Mouse (Mus musculus) cerebellum, postnatal 25 days (tissue): ENCODE measurements around the gene 1700025C18Rik.
A peak's percentile ranks its signal among the peaks of the same experiment; 100 is the strongest.

Source experiments
- DNase-seq, 2 experiments: peaks; one replicate each; pipeline ENCODE4 v3.0.0; 2021; ENCODE audit warnings: mixed read lengths in 2 of 2

Gene 1700025C18Rik

DNA sequence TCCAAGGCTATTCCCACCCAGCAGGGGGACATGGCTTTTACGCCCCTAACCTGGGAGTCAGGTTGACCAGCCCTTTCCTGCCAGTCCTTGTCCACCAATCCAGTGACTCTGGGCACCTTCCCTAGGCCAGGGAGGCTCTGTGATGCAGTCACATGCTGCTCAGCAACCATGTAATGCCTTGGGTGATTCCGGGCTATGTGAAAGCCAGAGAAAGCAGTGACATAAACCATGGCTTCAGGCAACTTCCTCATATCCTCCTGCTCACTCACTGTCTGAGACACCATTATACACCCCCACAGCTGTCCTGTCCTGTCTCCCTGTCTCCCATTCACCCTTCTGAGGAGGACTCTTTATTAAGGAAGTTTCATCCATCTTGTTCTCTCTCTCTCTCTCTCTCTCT is at the start of gene 1700025C18Rik:
1700025C18Rik (minus strand) TSS at position 101 of the 400 bp plus-strand sequence.
- no peak for DNase-seq

DNA sequence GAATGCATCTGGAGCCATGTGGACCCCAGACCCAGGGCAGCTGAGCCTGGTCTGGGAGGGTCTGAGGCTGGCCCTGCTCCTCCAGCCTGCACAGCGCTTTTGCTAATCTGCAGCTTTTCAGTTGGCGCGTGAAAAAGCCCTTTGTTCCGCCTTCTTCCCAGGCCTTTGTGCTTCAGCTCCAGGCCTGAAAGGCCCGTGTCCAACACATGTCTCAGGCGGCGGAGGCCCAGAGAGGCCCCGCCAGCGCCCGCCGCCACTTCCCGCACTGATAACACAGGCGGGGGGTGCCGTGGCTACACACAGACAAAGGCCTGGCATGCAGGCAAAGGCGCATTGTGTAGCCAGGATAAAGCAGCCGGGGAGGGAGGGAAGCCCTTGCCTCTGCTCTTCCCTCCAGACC is 45.5 kb upstream of the 1700025C18Rik start:
- DNase-seq, result no peak

DNA sequence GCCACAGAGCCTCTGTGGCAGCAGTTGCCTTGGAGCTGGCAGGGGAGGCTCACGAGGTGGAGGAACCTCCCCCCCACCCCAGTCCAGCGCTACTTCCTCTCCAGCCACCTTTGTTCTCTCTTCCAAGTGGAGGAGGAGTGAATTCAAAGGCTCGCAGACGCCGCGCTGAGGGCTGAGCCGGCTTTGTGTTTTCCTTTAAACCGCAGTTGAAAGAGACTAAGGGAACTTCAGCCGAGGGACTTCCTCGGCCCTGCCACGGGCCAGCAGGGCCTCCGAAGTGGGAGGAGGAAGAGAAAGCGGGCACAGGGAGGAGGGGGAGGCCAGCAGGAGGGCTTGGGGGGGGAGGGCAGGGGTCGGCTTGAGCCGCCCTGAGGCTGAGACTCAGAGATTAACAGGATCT is 43.0 kb upstream of the 1700025C18Rik start:
- DNase-seq, result no peak

DNA sequence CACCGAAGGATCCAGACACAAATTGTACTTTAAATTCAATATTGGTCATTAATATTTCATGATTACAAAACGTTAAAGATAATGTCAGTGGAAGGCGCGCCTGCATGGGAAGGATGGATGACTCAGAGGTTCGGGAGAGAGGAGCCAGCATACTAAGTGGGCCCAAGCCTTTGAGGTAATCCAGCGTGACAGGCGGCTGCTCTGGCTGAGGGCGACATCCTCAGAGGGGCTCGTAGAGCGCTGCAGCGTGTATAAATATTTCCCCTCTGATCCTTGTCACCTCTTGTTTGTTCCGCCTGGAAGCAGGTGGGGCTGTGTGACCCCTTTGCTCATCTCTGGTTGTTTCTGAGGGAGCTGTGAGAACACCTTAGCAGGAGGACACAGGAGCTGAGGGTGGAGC is 40.9 kb upstream of the 1700025C18Rik start:
- DNase-seq, result no peak

DNA sequence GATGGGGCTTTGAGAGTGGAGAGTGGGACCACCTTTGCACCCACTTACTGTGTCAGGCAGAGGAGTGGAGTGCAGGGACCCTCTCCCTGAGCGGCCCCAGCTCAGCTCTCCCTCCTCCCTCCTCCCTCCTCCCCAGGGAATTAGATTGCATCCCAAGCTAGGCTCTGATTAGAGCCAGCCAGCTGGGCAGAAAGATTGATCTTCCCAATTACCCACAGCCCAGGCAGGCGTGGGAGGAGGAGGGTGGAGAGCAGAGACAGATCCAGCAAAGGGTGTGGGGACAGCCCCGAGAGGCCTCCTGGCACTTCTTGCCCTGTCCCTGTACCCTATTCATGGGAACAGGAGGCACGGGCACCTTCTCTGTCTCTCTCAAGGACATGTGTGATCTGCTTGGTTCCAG is 38.6 kb upstream of the 1700025C18Rik start:
- no peak for DNase-seq

DNA sequence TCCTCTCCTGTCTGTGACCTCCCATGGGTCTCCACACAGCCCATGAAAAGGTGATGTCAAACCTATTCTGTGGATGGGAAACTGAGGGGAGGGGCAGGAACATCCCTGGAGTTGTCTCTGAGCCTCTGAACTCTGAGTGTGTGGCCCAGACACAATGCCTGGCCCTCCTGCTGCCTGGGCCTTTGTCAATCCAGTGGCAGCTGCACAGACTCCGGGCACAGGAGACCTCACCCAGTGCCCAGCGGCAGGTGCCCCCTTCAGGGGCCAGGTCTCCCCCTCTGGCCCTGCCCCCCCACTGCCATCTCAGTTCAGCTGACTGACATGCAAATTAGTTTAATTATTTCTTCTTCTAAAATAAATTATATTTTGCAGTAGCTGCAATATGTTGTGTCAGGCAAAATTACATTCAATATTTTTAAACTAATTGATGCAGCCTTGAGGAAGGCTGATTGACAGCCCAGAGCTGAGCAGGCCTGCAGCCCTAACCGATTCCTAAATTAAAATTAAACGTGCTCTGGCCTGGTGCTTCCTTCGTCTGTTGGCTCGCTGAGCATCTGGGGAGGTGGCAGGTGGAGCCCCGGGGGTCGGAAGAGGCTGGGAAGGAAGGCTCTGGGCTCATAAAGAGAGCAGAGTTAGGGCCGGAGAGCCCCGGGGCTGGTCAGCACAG is 36.5 kb upstream of the 1700025C18Rik start:
- DNase-seq, result no peak

DNA sequence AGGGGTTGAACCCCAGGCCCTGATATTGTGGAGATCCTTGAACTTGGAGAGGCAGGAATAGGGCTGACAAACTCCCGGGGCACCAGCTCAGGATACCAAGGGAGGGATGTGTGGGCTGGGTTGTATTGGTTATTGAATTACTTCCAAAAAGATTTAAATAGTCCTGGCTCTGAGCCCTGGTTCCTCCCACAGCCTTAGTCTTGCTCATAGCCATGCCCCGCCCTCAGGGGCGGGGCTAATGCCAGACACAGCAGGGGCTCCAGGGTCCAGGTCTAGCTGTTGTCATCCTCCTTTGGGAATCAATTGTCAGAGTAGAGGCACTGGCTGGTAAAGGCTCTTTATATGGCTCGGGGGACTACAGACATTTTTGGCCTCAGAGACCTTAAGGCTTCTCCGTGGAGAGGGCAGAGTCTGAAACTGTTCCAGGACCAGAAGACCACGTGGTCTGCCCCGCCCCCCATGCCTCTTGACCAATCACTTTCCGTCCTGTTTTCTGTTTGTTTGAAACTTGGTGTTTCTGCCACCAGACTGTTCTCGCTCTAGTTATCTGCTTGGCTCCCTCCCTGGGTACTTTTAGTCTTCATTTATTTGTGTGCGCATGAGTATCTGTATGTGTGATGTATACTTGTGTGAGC is 30.8 kb upstream of the 1700025C18Rik start:
- DNase-seq, result peak in 1 of 2 experiments; percentile 36

DNA sequence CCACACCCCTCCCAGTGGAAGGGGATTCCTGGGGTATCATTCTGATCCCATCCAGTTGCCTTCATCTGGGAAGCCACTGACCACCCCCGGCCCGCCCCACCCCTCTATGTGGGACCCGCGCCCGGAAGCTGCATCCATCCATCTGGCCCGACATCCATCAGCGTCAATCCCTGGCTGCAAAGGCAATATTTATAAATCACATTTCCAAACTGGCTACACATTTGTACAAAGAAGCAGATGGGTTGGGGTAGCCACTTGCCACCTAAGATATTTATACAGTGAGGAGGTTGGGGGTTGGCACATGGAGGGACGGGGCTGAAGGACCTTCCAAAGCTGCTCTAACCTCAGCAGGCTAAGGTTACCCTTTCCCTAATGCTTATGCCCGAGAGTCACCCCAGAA is 30.2 kb upstream of the 1700025C18Rik start:
- DNase-seq, result no peak

DNA sequence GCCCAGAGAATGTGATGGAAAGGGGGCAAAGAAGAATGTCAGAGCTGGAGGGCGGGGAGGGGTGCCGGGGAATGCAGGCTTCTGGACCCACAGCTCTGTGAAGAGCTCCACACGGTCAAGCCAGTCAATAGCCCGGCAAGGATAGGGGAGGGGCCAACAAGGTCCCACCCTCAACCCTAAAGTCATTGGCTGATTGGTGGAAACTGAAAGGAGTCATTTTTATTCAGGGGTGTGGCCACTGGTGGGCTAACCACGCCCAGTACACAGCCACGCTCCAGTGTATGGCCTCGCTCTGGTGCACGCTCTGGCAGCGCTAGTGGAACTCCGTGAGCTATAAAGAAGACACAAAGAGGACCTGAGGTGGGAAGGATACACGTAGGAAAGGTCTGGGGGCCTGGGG is 23.2 kb upstream of the 1700025C18Rik start:
- no peak for DNase-seq

DNA sequence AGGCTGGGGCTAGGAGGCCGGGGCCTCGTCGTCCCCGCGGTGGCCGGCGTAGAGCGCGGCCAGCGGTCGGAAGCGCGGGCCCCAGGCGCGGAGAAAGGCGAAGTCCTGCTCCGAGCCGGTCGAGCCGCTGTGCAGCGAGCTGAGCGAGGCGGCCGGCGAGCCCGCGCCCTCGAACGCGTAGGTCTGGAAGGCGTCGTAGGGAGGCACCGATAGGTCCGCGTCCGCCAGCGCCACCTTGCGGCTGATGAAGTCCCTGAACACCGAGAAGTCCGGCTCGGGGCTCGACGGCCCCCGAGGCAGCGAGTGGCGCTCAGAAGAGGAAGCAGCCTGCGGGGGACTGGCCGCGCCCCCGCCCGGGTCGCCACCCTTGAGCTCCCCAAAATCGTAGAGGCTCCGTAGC is 21.6 kb upstream of the 1700025C18Rik start:
- peak; percentile 83 to 92 for DNase-seq

DNA sequence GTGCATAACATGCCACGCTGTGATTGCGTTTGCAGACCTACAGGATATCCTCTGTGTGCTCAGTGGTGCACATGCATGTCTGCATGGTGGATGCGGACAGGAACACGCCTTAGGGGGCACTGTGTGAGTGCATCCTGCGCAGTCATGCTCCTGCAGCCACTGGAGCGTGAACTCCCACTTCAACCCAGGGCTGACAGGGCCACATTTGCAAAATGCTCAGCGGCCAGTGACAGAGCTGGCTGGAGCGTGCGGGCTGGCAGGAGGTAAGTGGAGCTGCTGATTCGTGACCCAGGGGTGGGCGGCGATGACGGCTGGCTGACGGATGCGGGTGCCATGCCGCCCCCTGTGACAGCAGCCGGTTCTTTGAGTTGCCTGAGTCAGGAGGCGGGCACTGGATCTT is 16.0 kb upstream of the 1700025C18Rik start:
- DNase-seq, result peak; percentile 25 to 43

DNA sequence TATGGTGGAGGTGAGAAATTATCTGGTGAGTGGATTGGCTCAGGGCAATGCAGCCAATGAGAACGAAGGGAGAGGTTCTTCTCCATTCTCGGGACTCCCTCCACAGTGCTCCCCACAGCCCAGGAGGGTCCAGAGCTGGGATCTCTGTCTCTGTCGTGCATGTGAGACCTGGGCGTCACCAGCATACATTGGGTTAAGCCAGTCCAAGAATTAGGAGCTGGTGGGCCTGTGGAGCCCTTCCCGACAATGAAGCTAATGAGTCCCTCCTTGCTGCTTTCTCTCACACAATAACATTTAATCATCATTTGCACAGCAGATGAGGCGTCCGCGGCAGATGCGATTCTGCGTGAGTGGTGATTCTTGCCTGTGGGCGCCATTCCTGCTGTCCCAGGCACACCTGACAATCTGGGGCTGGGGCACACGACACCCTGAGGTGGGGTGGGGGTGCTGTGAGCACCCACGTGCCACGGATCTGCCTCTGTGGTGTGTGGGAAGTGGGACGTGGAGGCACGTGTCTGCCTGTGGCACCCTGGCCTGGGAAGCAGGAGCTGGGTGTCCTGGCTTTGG is 15.0 kb upstream of the 1700025C18Rik start:
- no peak for DNase-seq

DNA sequence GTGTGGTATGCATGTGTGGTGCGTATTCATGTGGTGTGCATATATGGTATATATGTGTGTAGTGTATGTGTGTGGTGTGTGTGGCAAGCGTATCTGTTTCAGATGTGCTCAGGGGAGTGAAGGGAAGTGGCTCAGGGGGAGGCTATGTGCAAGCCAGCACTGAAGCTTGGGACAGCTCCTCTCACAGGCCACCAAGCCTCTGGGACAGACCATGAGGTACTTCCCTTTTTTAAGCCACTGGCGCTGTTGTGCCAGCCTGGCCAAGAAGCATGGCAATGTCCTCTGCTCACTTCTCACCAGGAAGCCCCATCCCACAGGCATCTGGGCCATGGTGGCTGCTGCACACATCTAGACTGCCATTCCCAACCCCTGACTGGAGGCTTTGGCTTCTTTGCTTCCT is 12.4 kb upstream of the 1700025C18Rik start:
- DNase-seq, result no peak

DNA sequence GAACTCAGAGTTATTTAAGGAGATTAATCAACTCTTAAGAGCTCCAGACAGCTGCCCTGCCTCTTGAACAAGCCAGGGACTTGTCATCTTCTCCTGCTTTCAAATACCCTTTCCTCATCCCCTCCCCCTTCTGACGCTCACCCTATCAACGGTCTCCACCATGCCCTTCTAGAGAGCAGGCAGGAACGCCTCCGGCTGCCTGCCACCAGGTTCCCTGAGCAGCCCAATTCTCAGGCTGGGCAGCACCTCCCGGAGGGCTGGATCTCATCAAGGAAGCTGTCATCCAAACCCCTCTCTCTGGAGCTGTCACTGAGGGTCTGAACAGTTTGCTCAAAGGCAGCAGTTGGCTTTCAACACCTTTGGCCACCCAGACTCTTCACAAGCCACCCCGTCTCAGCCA is 10.2 kb upstream of the 1700025C18Rik start:
- DNase-seq, result no peak

DNA sequence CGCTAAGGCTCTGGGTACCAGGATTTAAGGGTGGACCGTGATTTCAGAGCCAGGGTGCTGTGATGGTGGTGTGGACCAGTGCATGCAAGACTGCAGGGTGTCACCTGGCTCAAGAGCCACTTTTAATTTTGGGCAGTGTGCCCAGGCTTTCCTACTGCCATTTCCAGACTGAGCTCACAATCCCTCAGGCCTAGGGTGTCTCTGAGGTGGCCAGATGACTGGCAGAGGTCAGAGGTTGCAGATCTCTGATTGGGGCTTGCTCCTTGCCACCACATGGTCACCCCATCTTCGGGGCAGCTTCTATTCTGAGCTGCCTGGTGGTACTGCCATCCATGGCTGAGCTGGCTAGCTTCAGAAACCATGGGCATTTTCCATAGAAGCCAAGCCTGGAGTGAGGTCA is 8.3 kb upstream of the 1700025C18Rik start:
- DNase-seq, result peak; percentile 34 to 46

DNA sequence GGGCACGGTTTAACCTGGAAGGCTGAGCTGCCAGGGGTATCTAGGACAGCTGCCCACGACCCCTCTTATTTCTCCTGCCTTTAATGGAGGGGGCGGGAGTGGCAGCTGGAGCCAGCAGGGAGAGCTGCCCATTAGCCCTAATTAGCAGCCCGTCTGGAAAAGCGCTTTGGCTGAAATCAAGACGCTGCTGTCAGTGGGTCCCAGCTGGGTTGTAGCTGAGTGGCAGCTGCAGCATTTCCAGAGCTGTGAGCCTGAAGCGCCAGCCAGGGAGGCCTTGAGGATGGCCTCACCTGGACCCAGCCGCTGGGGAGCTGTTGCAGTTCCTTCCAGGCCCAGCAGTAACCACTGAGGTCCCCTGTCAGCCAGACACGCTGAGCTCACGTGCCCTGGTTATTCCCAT is 5.8 kb upstream of the 1700025C18Rik start:
- DNase-seq, result no peak

DNA sequence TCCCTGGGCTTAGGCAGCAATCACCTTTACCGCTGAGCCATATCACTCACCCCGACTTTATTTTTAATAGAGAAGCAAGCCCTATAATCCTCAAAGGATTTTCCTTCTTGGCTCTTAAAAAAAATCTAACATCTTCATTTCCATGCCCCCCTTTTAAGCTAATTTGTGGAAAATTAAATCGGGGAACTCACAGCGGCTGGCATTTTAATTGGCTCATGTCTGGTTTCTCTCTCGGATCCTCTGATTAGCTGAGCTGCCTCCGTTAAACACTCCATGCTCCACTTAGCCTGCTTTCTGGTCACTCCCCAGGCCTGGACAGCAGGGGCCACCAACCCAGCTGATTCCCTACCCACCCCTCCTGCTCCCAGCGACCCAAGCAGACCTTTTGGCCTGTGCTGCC is 1.8 kb upstream of the 1700025C18Rik start:
- DNase-seq, result no peak

DNA sequence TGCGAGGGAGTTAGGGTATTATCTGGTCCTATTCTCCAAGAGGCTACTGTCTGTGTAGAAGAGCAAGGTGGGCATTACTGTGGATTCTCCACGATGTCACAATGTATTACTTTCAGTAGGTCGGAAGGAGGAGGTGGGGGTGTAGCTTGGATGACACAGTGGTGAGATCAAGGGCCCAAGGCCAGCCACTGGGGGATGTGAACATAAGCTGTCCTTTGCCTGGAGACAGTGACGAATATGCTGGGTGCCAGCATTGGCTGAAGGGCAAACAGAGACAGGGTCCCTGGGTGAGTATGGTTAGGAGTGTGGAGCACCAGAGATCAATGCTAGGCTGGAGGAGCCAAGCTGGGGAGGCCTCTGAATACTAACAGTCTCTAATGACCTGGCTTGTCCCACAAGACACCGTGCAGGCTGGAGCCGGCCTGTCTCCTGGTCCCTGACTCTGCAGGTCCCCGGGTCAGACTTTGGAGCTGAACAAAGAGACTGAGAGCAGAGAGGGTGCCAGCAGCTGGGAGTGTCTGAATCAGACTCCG is 949 bp upstream of the 1700025C18Rik start:
- no peak for DNase-seq

DNA sequence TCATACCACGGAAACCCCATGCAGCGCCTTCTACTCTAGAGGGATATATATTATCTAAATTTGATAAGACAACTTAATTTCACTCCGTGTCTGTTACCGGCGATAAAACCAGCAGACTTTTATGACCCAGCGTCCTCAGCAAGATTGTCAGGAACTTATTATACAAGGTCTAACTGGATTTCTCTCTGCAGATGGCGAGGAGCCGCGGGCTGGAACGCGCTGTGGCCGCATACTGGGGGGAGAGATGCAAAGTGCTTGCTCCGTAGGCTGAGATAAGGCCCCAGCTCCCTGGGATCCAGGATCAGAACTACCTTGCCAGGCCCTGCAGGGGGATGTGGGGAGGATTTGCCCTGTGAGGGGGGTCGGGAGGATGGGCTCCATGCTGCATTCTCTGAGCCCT is 1.1 kb downstream of the 1700025C18Rik start:
- no peak for DNase-seq

DNA sequence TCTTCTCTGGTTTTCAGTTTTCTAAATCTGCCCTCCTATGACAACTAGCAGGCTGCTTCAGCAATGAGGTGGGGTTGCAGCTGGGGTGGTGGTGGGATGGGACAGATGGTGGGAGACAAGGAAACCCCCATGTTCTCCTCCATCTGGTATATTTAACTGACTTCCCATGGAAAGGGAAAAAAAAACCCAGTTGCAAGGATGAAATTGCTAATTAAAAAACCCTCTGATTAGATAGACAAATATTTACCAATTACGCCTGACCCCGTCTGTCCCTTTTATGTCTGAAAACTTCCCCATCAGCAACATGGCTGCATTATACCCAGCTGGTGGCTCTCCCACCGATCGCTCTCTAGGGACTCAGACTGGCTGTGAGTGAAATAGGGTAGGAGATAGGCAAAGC is 3.9 kb downstream of the 1700025C18Rik start:
- DNase-seq, result no peak

DNA sequence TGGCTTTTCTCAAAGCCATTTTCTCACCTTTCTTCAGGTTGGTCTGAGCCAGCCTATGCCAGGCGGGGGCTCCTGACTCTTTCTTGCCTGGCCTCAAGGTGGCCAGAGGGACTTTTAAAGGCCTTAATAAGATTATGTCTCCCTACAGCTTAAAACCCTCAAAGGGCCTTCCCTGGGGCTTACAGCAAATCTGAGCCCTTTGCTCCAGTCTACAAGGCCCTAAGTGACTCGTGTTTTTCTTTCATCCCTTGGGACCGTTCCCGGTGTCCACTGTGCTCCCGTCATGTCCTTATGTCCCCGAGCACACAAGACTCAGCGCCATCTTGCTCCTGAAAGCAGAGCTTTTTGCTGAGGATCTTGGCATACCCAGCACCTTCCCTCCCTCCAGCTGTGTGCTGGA is 9.3 kb downstream of the 1700025C18Rik start:
- DNase-seq, result no peak

DNA sequence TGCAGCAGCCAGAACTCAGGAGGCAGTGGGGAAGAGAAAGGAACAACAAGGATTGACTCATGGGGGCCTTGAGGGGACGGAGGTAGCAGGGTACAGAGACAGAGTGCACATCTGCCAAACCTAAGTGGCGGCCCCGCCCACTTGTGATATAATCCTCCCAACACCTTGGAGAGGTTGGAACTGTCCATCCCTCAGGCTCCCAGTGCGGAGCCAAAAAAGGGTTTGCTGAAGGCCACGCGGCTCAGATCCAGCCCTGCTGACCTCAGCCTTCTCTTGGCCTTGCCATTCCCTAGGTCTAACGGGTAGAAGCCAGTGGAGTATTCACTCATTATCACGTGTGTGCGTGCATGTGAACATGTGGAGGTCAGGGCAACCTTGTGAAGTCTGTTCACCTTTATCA is 9.9 kb downstream of the 1700025C18Rik start:
- no peak for DNase-seq

DNA sequence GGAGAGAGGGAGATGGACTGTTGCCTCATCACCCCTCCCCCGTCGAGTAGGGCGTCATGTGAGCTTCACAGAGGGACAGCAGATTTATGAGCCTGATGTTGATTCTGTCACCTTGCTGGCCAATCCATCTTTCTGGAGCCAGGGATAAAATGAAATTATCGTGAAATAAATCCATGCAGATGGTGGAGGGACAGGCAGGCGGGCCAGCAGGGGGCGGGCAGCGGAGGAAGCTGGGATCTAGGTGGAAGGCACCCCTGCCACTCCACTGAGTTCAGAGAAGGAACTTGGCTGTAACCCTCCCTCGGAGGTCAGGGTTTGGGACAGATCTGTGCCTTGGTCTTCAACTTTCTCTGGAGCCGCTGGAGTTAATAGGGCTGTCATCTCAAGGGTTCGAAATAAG is 11.9 kb downstream of the 1700025C18Rik start:
- DNase-seq, result peak in 1 of 2 experiments; percentile 47

DNA sequence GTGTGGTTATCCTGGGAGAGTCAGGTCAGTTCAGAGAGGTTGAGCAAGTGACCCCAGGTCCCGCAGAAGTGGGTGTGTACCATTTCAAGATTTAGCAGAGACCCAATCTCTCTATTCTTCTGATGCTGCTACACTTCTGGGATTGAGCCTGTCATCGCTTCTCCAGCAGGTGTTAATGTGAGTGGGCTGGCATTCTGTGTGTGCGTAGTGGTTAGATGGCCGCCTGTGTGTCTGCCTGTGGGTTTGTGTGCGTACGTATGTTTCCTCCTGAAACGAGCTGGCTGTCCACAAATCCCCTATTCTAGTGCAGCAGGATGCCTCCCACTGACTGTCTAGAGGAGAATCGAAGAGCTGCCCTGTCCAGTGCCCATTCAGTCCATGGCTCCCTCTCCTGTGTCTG is 12.5 kb downstream of the 1700025C18Rik start:
- DNase-seq, result no peak
